Mouse (Mus musculus): ENCODE data around the gene Gpn1.

DNA sequence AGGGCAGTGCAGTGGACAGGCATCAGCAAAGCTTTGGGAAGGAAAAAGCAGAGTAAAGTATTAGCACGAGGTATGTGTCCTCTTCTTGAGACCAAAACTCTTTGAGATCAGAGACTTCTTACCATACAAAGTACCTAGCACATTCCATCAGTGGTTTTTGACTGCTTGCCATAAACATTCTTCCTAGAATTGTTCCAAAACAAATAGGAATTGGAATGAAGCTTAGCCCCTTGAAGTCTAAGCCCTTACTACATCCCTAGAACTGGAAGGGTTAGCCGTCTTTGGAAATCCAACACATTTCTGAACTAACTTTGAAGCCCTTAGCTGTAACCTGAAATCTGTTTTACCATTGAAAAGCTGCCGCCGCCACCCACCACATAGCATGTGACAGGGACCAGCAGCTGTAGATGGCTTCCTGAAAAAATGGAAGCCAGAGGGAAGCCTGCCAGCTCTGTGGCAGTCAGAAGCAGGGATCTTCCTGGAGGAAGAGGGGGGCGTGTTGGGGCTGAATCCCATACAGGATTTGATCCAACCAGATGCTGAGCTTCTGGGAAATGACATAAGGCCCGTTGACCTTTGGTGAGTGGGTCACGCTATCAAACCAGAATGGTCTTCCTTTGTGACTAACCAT is 67.6 kb downstream of the Gpn1 start:
- TF ChIP-seq CTCF (IDR thresholded peaks at IDR 0.05; ENCODE audit: control insufficient read depth, insufficient read depth, insufficient read length), result no peak
- TF ChIP-seq MYOD1 (IDR thresholded peaks at IDR 0.05; ENCODE audit: control insufficient read depth, insufficient read length, low read depth), result no peak
- no peak for TF ChIP-seq MYOG (IDR thresholded peaks at IDR 0.05; ENCODE audit: control insufficient read depth, extremely low read depth, insufficient read length)
